Mouse (Mus musculus) lung, postnatal 10 days (tissue): ENCODE data around the gene Rims1.
A peak's percentile ranks its signal among the peaks of the same experiment; 100 is the strongest.

Experiments used
- DNase-seq: peaks from one replicate; pipeline ENCODE4 v3.0.0; 2021

The Rims1 gene

GRCm38 (mm10) chr1:22694514-22694913 is 111.3 kb downstream of the Rims1 start:
- no peak for DNase-seq

GRCm38 (mm10) chr1:22683455-22683854 is 122.3 kb downstream of the Rims1 start:
- DNase-seq, result no peak

GRCm38 (mm10) chr1:22664196-22664595 is 141.6 kb downstream of the Rims1 start:
- DNase-seq, result no peak

GRCm38 (mm10) chr1:22661825-22662224 is 144.0 kb downstream of the Rims1 start:
- no peak for DNase-seq

- DNase-seq, result no peak
Observed at GRCm38 (mm10) chr1:22655983-22656382, 149.8 kb downstream of the Rims1 start.

GRCm38 (mm10) chr1:22654903-22655302 is 150.9 kb downstream of the Rims1 start:
- DNase-seq, result no peak

GRCm38 (mm10) chr1:22650588-22650987 is 155.2 kb downstream of the Rims1 start:
- no peak for DNase-seq

- DNase-seq, result no peak
Observed at GRCm38 (mm10) chr1:22649432-22649831, 156.4 kb downstream of the Rims1 start.

GRCm38 (mm10) chr1:22645257-22645656 is 160.5 kb downstream of the Rims1 start:
- DNase-seq, result no peak

GRCm38 (mm10) chr1:22640568-22640967 is 165.2 kb downstream of the Rims1 start:
- DNase-seq, result peak; percentile 26

- no peak for DNase-seq
Observed at GRCm38 (mm10) chr1:22639702-22640101, 166.1 kb downstream of the Rims1 start.

- no peak for DNase-seq
Observed at GRCm38 (mm10) chr1:22633871-22634270, 171.9 kb downstream of the Rims1 start.

GRCm38 (mm10) chr1:22632551-22632950 is 173.2 kb downstream of the Rims1 start:
- no peak for DNase-seq

GRCm38 (mm10) chr1:22631991-22632390 is 173.8 kb downstream of the Rims1 start:
- DNase-seq, result no peak

- DNase-seq, result no peak
Observed at GRCm38 (mm10) chr1:22629011-22629410, 176.8 kb downstream of the Rims1 start.

- DNase-seq, result peak; percentile 33
Observed at GRCm38 (mm10) chr1:22627013-22627412, 178.8 kb downstream of the Rims1 start.

GRCm38 (mm10) chr1:22626295-22626694 is 179.5 kb downstream of the Rims1 start:
- no peak for DNase-seq

GRCm38 (mm10) chr1:22620827-22621226 is 185.0 kb downstream of the Rims1 start:
- no peak for DNase-seq

GRCm38 (mm10) chr1:22615601-22616000 is 190.2 kb downstream of the Rims1 start:
- no peak for DNase-seq

- DNase-seq, result no peak
Observed at GRCm38 (mm10) chr1:22613609-22614008, 192.2 kb downstream of the Rims1 start.

- peak; percentile 14 for DNase-seq
Observed at GRCm38 (mm10) chr1:22604329-22605044, 201.3 kb downstream of the Rims1 start.

GRCm38 (mm10) chr1:22596197-22596596 is 209.6 kb downstream of the Rims1 start:
- no peak for DNase-seq

GRCm38 (mm10) chr1:22594841-22595240 is 211.0 kb downstream of the Rims1 start:
- peak; percentile 46 for DNase-seq

- DNase-seq, result no peak
Observed at GRCm38 (mm10) chr1:22587859-22588383, 217.9 kb downstream of the Rims1 start.

- no peak for DNase-seq
Observed at GRCm38 (mm10) chr1:22585560-22585959, 220.2 kb downstream of the Rims1 start.
